Mouse (Mus musculus) stomach, embryonic 16.5 days (tissue): ENCODE measurements at regions not wholly inside any gene's neighbourhood (a gene's known extent, or its start where the extent isn't known, plus 50 kb on each side); places are given as distances from the start of the nearest gene placed in this dataset.

Source experiments
- ATAC-seq: fragments of 200-750 bp; cut with Nextera tagmentation; 2 replicates; pipeline ENCODE4 v1.8.0; 2017; ENCODE audit warnings: moderate number of reproducible peaks, moderate TSS enrichment; ENCODE audit not compliant: insufficient read depth, low FRiP score
- H3K27ac ChIP-seq: fragments of 300-500 bp; sonication (generic); 2 replicates; pipeline ENCODE4 v1.5.1; 2014; ENCODE audit warnings: low read length
- H3K27me3 ChIP-seq: fragments of 300-500 bp; sonication (generic); 2 replicates; pipeline ENCODE4 v1.6.1; 2014; ENCODE audit warnings: low read length, control low read depth, mixed read lengths; ENCODE audit not compliant: control insufficient read depth, insufficient read depth
- H3K36me3 ChIP-seq: fragments of 300-500 bp; sonication (generic); 2 replicates; pipeline ENCODE4 v1.6.1; 2014; ENCODE audit warnings: low read length; ENCODE audit not compliant: control insufficient read depth, insufficient read depth
- H3K4me1 ChIP-seq: fragments of 300-500 bp; sonication (generic); 2 replicates; pipeline ENCODE4 v1.6.1; 2014; ENCODE audit warnings: low read length, control low read depth, mixed read lengths; ENCODE audit not compliant: control insufficient read depth, insufficient read depth
- H3K4me2 ChIP-seq: fragments of 300-500 bp; sonication (generic); 2 replicates; pipeline ENCODE4 v1.6.1; 2014; ENCODE audit warnings: low read depth, low read length, mixed read lengths
- H3K4me3 ChIP-seq: fragments of 300-500 bp; sonication (generic); replicated peaks from 2 replicates; pipeline ENCODE4 v1.5.1; 2014; ENCODE audit warnings: mild to moderate bottlenecking, low read length
- H3K9ac ChIP-seq: fragments of 300-500 bp; sonication (generic); 2 replicates; pipeline ENCODE4 v1.6.1; 2014; ENCODE audit warnings: low read length
- H3K9me3 ChIP-seq: fragments of 300-500 bp; sonication (generic); replicated peaks from 2 replicates; pipeline ENCODE4 v1.6.1; 2016; ENCODE audit warnings: low read length, control low read depth; ENCODE audit not compliant: control insufficient read depth
- WGBS: fragments of 180-500 bp; shearing (Covaris S2); extraction: QIAGEN DNeasy Blood & Tissue Kit; methylation state at CpG from one replicate; pipeline ENCODE4 v1.1.7; 2014; 5-methylcytosine and 5-hydroxymethylcytosine counted together

DNA sequence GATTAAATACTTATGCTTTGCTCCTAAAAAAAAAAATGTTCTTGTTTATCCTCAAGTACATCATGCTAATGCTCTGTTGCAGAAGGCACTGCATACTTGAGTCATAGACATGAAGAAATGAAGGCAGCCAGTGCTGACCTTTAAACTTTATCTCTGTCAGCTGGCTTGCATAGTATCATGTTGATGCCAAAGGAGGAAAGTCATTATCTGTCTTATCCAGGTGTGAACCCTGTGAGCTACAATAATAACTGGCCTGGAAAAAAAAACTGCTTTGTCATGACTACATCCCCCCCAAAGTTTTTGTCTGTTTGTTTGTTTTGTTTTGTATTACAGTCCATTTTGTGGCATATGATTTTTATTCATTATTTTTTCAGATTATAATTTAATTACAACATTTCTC lies 124.3 kb upstream of the Ndst4 start:
- ATAC-seq = no peak
- no peaks in the 10 kb centered on the region for H3K27me3 ChIP-seq
- H3K4me1 ChIP-seq = no peaks in the 10 kb centered on the region
- H3K27ac ChIP-seq = no peak overlapping the region
- no peak overlapping the region for H3K4me3 ChIP-seq
- no peak overlapping the region for H3K4me2 ChIP-seq
- no peaks in the 10 kb centered on the region for H3K36me3 ChIP-seq
- H3K9me3 ChIP-seq = no peaks in the 10 kb centered on the region
- H3K9ac ChIP-seq = no peak overlapping the region

DNA sequence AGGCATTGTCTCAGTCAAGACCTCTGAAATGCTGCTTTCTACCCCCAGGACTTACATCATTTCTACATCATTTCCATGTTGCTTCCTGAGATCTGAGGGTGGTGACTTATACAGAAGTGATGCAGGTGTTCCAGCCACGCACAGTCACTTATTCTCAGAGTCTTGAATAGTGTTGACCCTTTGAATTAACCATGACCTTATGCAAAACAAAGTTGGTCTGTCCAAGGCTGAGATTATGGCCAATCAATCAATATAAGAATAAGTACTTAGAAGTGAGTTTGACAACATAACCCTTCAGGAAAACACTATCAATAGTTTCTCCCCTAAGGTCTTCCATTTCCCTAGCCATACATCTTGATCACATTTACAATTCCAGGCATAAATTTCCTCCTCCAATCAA lies 115.3 kb upstream of the Ndst4 start:
- Histone ChIP-seq H3K9me3 (no peaks in the 10 kb centered on the region), H3K4me1 (no peaks in the 10 kb centered on the region), H3K27ac (no peak overlapping the region), H3K4me2 (no peak overlapping the region), H3K9ac (no peak overlapping the region), H3K27me3 (no peaks in the 10 kb centered on the region), H3K36me3 (no peaks in the 10 kb centered on the region), H3K4me3 (no peak overlapping the region)
- 58% methylated on average over 1 of the region's 1 CpGs for WGBS
- ATAC-seq = no peak

DNA sequence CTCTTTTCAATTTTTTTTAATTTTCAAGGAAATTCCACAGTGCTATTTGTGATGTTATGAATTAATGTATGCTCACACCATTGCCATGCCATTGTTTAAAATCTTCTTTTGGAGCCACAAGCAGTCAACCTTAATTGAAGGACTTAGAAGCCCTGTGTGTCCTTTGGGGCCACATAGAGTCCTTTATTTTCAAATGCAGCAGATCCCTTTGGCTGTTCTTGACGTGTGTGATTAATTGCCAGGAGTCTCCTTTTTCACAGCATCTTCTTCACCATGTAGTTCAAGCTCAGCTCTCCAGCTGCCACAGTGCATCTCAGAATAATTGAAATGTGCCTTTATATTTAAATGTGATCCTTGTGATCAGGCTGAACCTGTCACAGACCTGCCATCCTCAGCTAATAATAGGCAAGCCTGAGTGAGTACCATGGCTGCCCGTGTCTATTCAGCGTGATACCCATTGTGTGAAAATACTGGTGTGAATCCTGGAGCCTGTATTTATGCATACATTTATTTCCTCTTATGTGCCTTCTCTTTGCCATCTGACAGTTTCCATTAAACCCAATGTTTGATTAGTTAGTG lies 114.4 kb upstream of the Ndst4 start:
- no peaks in the 10 kb centered on the region for H3K9me3 ChIP-seq
- no peak overlapping the region for H3K4me3 ChIP-seq
- no peak overlapping the region for H3K4me2 ChIP-seq
- no peak overlapping the region for H3K27ac ChIP-seq
- no peak overlapping the region for H3K9ac ChIP-seq
- ATAC-seq = no peak
- no peaks in the 10 kb centered on the region for H3K27me3 ChIP-seq
- 80% methylated on average over 3 of the region's 3 CpGs for WGBS
- no peaks in the 10 kb centered on the region for H3K36me3 ChIP-seq
- no peaks in the 10 kb centered on the region for H3K4me1 ChIP-seq

DNA sequence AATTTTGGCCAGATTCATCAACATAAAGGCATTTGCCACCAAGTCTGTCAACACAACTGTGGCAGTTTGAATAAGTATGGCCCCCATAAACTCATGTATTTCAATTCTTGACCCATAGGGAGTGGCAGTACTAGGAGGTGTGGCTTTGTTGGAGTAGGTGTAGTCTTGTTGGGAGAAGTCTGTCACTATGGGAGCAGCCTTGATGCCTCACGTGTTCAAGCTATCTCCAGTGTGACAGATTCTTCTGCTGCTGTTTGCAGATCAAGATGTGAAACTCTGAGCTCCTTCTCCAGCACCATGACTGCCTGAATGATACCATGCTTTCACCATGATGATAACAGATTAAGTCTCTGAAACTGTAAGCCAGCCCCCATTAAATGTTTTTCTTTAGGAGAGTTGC lies 97.2 kb upstream of the Ndst4 start:
- Histone ChIP-seq H3K4me1 (no peaks in the 10 kb centered on the region), H3K36me3 (no peaks in the 10 kb centered on the region), H3K9ac (no peak overlapping the region), H3K4me2 (no peak overlapping the region), H3K27ac (no peak overlapping the region), H3K27me3 (no peaks in the 10 kb centered on the region), H3K9me3 (no peaks in the 10 kb centered on the region), H3K4me3 (no peak overlapping the region)
- WGBS = 77% methylated on average over 1 of the region's 1 CpGs
- no peak for ATAC-seq

DNA sequence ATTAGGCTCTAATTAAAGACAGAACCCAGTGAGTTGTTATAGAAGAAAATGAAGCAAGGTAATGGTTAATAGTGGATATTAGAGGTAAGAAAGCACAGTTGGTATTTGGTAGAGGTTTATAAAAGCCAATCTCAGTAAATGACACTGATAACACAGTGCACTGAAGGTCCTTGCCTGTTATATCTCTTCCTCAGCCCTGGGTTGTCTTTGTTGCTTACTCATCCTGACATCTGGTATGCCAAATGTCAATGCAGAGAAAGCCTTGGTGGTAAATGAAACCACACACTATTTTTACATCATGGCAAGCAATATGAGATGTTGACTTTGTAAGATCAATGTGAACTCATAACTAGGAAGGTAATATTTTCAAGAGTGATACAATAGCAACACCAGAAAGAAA lies 76.8 kb upstream of the Ndst4 start:
- Histone ChIP-seq H3K4me2 (no peak overlapping the region), H3K27me3 (no peaks in the 10 kb centered on the region), H3K9ac (no peak overlapping the region), H3K27ac (no peak overlapping the region), H3K4me1 (no peaks in the 10 kb centered on the region), H3K4me3 (no peak overlapping the region), H3K36me3 (no peaks in the 10 kb centered on the region), H3K9me3 (no peaks in the 10 kb centered on the region)
- ATAC-seq = no peak

DNA sequence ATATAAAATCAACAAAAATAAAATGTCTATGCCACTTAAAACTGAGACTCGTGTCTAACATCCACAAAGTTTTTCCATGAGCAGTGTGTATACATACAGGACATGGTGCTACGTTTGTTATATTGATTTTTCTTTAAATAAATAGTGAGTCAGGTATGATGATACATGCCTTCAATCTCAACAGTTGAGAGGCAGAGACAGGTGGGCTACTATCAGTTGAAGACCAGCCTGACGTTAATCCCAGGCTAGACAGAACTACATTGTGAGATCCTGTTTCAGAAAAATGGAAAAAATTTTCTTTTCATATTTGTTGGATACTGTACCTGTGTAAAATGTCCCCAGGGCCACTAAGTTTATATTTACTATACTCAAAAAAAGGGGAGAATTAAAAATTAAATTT lies 66.5 kb upstream of the Ndst4 start:
- H3K9me3 ChIP-seq = no peaks in the 10 kb centered on the region
- no peaks in the 10 kb centered on the region for H3K27me3 ChIP-seq
- H3K36me3 ChIP-seq = no peaks in the 10 kb centered on the region
- no peak overlapping the region for H3K4me2 ChIP-seq
- H3K9ac ChIP-seq = no peak overlapping the region
- H3K4me1 ChIP-seq = no peaks in the 10 kb centered on the region
- WGBS = 42% methylated on average over 3 of the region's 3 CpGs
- no peak for ATAC-seq
- H3K4me3 ChIP-seq = no peak overlapping the region
- no peak overlapping the region for H3K27ac ChIP-seq

DNA sequence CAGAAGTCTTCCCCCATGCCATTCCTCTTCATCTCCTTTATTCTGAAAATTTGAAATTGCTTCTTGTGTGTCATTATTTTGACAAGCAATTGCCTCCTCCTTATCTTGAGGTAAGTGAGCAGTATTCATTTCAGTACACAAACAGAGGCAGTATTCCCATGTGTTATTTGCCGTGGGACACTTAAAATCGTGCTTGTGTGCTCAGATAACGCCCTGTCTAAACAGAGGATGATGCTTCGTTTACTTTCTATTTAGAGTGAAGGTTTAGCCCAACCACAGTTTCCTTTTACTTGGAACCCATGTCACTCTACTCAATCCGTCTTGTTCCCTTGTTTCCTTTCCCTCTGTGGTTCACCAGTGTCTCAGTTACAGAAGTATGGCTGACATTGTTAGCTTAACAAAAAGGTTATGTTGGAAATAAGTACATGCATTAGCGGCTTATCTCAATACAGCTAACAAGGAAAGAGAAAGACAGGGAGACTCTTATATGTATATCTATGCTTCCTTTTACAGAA lies 65.6 kb upstream of the Ndst4 start:
- H3K9me3 ChIP-seq = no peaks in the 10 kb centered on the region

More for the DNA sequence above, 65.6 kb upstream of the Ndst4 start:
- ATAC-seq = no peak
- no peaks in the 10 kb centered on the region for H3K4me1 ChIP-seq
- no peaks in the 10 kb centered on the region for H3K36me3 ChIP-seq
- H3K27me3 ChIP-seq = no peaks in the 10 kb centered on the region
- 8% methylated on average over 6 of the region's 6 CpGs for WGBS
- no peak overlapping the region for H3K9ac ChIP-seq
- H3K4me3 ChIP-seq = no peak overlapping the region
- no peak overlapping the region for H3K4me2 ChIP-seq
- no peak overlapping the region for H3K27ac ChIP-seq
